Mouse (Mus musculus) limb, embryonic 13.5 days (tissue): Measurements from ENCODE around the gene Csnk1g1. TPM values are rescaled to one million over a fixed set of nuclear protein-coding genes. Genes with fewer than 3 reads are reported as not detected.
A peak's percentile ranks its signal among the peaks of the same experiment; 100 is the strongest.

Experiments used
- ATAC-seq: fragments of 200-750 bp; cut with Nextera tagmentation; 2 replicates; pipeline ENCODE4 v1.8.0; 2017; ENCODE audit warnings: low read depth, moderate number of reproducible peaks, moderate TSS enrichment; ENCODE audit not compliant: low FRiP score
- H3K27ac ChIP-seq: fragments of 300-500 bp; sonication (generic); 2 replicates; pipeline ENCODE4 v1.5.1; 2015; ENCODE audit warnings: inconsistent platforms, mild to moderate bottlenecking, moderate library complexity
- H3K27me3 ChIP-seq: fragments of 300-500 bp; sonication (generic); 2 replicates; pipeline ENCODE4 v1.6.1; 2015; ENCODE audit warnings: mild to moderate bottlenecking, inconsistent platforms
- H3K36me3 ChIP-seq: fragments of 300-500 bp; sonication (generic); 2 replicates; pipeline ENCODE4 v1.6.1; 2015; ENCODE audit warnings: inconsistent platforms, mild to moderate bottlenecking, moderate library complexity
- H3K4me1 ChIP-seq: fragments of 300-500 bp; sonication (generic); 2 replicates; pipeline ENCODE4 v1.6.1; 2015; ENCODE audit warnings: inconsistent platforms
- H3K4me2 ChIP-seq: fragments of 300-500 bp; sonication (generic); replicated peaks from 2 replicates; pipeline ENCODE4 v1.6.1; 2015; ENCODE audit warnings: inconsistent platforms, mild to moderate bottlenecking, moderate library complexity
- H3K4me3 ChIP-seq: fragments of 300-500 bp; sonication (generic); 2 replicates; pipeline ENCODE4 v1.5.1; 2015; ENCODE audit warnings: moderate library complexity, mild to moderate bottlenecking, inconsistent platforms
- H3K9ac ChIP-seq: fragments of 300-500 bp; sonication (generic); 2 replicates; pipeline ENCODE4 v1.6.1; 2015; ENCODE audit warnings: mild to moderate bottlenecking, inconsistent platforms
- H3K9me3 ChIP-seq: fragments of 300-500 bp; sonication (generic); 2 replicates; pipeline ENCODE4 v1.6.1; 2016; ENCODE audit warnings: inconsistent platforms
- WGBS: fragments of 180-500 bp; shearing (Covaris S2); methylation state at CpG from one replicate; pipeline ENCODE4 v1.1.7; 2015; 5-methylcytosine and 5-hydroxymethylcytosine counted together
- polyA plus RNA-seq: library from polyadenylated mRNA; unstranded; fragments of >200 nt; fragmentation: Nextera tagmentation; extraction: Ambion mirVana; gene quantifications from 2 replicates; pipeline ENCODE4 v1.2.1, GENCODE M21; 2015

The Csnk1g1 gene
- polyA plus RNA-seq, 1 experiment from 2014 or later, result 18.8 TPM

DNA sequence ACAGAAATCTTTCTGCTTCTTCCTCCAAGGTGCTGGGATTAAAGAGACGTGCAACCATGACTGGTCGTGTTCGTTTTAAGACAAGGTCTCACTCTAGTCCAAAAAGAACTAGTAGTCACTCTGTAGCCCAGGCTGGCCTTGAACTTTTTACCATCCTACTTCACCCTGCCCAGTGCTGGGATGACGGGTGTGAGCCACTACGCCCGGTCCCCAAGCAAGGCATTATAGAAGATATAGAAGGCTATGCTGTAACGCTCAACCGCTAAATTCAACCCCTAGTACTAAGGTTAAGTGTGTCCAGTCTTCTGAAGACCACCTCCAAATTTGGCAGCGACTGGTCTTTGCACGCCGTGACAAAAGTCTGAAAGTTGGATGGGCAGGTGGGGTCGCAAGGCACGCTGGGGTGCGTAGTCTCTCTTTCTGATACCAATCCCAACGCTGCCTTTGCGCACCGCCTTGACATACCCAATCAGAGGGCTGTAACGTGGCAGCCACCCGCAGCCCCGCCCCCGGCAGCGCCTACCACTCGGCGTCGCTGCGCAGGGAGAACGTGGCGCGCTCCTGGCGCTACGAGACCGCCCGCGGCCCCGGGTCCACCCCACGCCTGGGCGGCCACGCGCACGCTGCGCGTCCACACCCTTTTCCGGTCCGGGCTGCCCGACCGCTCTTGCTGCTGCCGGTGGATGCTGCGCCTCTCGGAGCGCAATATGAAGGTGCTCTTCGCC, 151.0 kb downstream of the Csnk1g1 start, which contains the start of gene Ppib:
TSS of gene Ppib (plus strand) at position 640 of the 725 bp plus-strand sequence.
- peaks cover 25% of the 10 kb centered on the region for H3K36me3 ChIP-seq

GRCm38 (mm10) chr9:66060308-66060647, 151.6 kb downstream of the Csnk1g1 start:
- under 1% methylated on average over 20 of the region's 20 CpGs for WGBS
- peak; percentile 60 for ATAC-seq
- Histone ChIP-seq H3K36me3 (peaks cover 28% of the 10 kb centered on the region), H3K4me2 (peak overlapping the region; percentile 88), H3K27ac (peak overlapping the region; percentile 78), H3K27me3 (no peaks in the 10 kb centered on the region), H3K4me3 (peak overlapping the region; percentile 85), H3K4me1 (peaks cover 21% of the 10 kb centered on the region), H3K9me3 (no peaks in the 10 kb centered on the region), H3K9ac (peak overlapping the region; percentile 91)

More for the DNA sequence above, 151.0 kb downstream of the Csnk1g1 start, which contains the start of gene Ppib:
- peak within 1 kb of the TSS; percentile 85 for H3K4me3 ChIP-seq
- no peaks in the 10 kb centered on the region for H3K27me3 ChIP-seq
- H3K27ac ChIP-seq, result peak within 1 kb of the TSS; percentile 78
- 2% methylated on average over 51 of the region's 51 CpGs for WGBS
- no peaks in the 10 kb centered on the region for H3K9me3 ChIP-seq
- peak; percentile 97 for ATAC-seq
- H3K4me1 ChIP-seq, result peaks cover 21% of the 10 kb centered on the region
- H3K9ac ChIP-seq, result peak within 1 kb of the TSS; percentile 91
- H3K4me2 ChIP-seq, result peak within 1 kb of the TSS; percentile 88

DNA sequence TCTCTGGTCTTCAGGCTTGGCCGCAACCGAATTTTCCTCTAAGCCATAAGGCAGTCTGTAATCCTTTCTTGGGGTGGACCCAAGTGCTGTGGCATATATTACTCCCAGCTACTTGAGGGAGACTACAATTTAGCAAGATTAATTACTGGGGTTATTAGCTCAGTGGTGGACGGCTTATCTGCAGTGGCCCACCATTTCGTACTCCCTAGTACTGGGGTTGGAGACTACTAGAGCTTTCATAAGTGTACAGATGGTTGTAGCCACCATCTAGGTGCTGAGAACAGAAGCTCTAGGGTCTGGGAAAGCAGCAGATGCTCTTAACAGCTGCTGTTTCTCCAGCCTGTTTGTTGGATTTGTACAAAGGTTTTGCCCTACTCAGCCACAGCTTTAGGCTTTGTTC, 152.3 kb downstream of the Csnk1g1 start:
- H3K4me3 ChIP-seq, result peak overlapping the region; percentile 85
- H3K9ac ChIP-seq, result peak overlapping the region; percentile 91
- peak overlapping the region; percentile 88 for H3K4me2 ChIP-seq
- H3K4me1 ChIP-seq, result peaks cover 21% of the 10 kb centered on the region
- H3K27ac ChIP-seq, result no peak overlapping the region; the same call in 1 of the 2 replicates
- H3K9me3 ChIP-seq, result no peaks in the 10 kb centered on the region
- no peak for ATAC-seq
- WGBS, result 24% methylated on average over 4 of the region's 4 CpGs
- no peaks in the 10 kb centered on the region for H3K27me3 ChIP-seq
- peaks cover 35% of the 10 kb centered on the region for H3K36me3 ChIP-seq

DNA sequence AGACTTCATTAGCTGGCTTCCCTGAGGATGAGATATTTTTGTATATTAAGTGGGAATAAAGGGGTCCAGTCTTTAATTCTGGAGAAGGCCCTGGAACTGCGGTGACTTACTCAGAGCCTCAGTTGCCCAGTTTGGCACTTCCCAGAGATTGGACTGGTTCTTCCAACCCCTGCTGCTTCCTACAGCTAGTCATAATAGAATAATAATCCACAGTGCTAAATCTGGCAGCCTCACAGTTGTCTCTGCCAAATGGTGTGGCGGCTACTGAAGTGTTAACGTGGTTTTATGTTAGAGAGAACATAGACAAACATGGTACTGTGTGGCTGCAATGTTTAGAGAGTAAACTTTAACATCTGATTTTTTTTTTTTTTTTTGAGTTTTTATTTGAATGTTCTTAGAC, 152.9 kb downstream of the Csnk1g1 start:
- Histone ChIP-seq H3K27me3 (peaks cover 2% of the 10 kb centered on the region), H3K36me3 (peaks cover 42% of the 10 kb centered on the region), H3K4me1 (peaks cover 21% of the 10 kb centered on the region), H3K9ac (peak overlapping the region; percentile 91), H3K27ac (no peak overlapping the region), H3K9me3 (no peaks in the 10 kb centered on the region), H3K4me2 (peak overlapping the region; percentile 88), H3K4me3 (peak overlapping the region; percentile 85)
- WGBS, result 79% methylated on average over 3 of the region's 3 CpGs
- ATAC-seq, result no peak

- peaks cover 52% of the 10 kb centered on the region for H3K36me3 ChIP-seq
- 96% methylated on average over 3 of the region's 3 CpGs for WGBS
- no peak overlapping the region for H3K9ac ChIP-seq
- H3K27me3 ChIP-seq, result peaks cover 20% of the 10 kb centered on the region
- peaks cover 22% of the 10 kb centered on the region for H3K4me1 ChIP-seq
- no peak for ATAC-seq
- H3K4me3 ChIP-seq, result no peak overlapping the region
- no peaks in the 10 kb centered on the region for H3K9me3 ChIP-seq
- H3K4me2 ChIP-seq, result no peak overlapping the region
- no peak overlapping the region for H3K27ac ChIP-seq
Observed at GRCm38 (mm10) chr9:66063446-66063845, 154.7 kb downstream of the Csnk1g1 start.

- H3K9ac ChIP-seq, result no peak overlapping the region
- H3K36me3 ChIP-seq, result peaks cover 52% of the 10 kb centered on the region
- no peak overlapping the region for H3K4me3 ChIP-seq
- ATAC-seq, result no peak
- peaks cover 28% of the 10 kb centered on the region for H3K27me3 ChIP-seq
- H3K9me3 ChIP-seq, result no peaks in the 10 kb centered on the region
- 96% methylated on average over 11 of the region's 11 CpGs for WGBS
- H3K27ac ChIP-seq, result no peak overlapping the region
- H3K4me1 ChIP-seq, result peaks cover 22% of the 10 kb centered on the region
- H3K4me2 ChIP-seq, result no peak overlapping the region
Observed at GRCm38 (mm10) chr9:66064316-66064715, 155.6 kb downstream of the Csnk1g1 start.

DNA sequence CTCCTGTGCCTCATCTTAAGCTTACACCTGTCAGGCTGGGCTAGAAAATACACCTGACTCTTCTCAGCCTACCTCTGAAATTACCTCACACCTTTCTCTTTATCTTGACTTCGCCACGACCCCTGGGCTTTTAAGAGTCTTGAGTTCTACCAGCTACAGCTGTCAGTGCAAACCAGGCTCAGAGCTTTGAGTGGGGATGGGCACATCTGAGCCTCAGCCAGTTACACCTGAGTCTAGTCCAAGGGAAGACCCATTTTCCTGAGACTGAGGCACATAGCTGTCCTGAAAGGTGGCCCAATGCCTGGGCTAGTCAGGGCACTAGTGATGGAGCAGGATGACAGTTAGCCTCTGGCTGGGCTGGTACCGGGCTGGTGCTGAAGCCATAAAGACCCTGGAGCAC, 158.1 kb downstream of the Csnk1g1 start:
- H3K27ac ChIP-seq, result no peak overlapping the region
- H3K36me3 ChIP-seq, result peaks cover 52% of the 10 kb centered on the region
- WGBS, result 83% methylated on average over 3 of the region's 3 CpGs

GRCm38 (mm10) chr9:66067542-66067941, 158.8 kb downstream of the Csnk1g1 start:
- H3K4me2 ChIP-seq, result no peak overlapping the region
- no peak overlapping the region for H3K27ac ChIP-seq
- H3K9me3 ChIP-seq, result no peaks in the 10 kb centered on the region
- peaks cover 48% of the 10 kb centered on the region for H3K27me3 ChIP-seq
- H3K4me1 ChIP-seq, result peaks cover 13% of the 10 kb centered on the region
- WGBS, result 23% methylated on average over 5 of the region's 5 CpGs
- peaks cover 48% of the 10 kb centered on the region for H3K36me3 ChIP-seq
- no peak overlapping the region for H3K4me3 ChIP-seq
- ATAC-seq, result no peak
- no peak overlapping the region for H3K9ac ChIP-seq

More for the DNA sequence above, 158.1 kb downstream of the Csnk1g1 start:
- Histone ChIP-seq H3K27me3 (peaks cover 48% of the 10 kb centered on the region), H3K9me3 (no peaks in the 10 kb centered on the region), H3K4me1 (peaks cover 13% of the 10 kb centered on the region), H3K4me3 (no peak overlapping the region), H3K4me2 (no peak overlapping the region), H3K9ac (no peak overlapping the region)
- no peak for ATAC-seq

GRCm38 (mm10) chr9:66068056-66068455, 159.3 kb downstream of the Csnk1g1 start:
- H3K36me3 ChIP-seq, result peaks cover 43% of the 10 kb centered on the region
- 66% methylated on average over 4 of the region's 4 CpGs for WGBS
- no peak overlapping the region for H3K4me2 ChIP-seq
- no peak overlapping the region for H3K27ac ChIP-seq
- H3K27me3 ChIP-seq, result peaks cover 48% of the 10 kb centered on the region
- H3K4me3 ChIP-seq, result 0 out of 2 replicates have a peak overlapping the region, but pooled peaks have one; percentile 57
- H3K9me3 ChIP-seq, result no peaks in the 10 kb centered on the region
- ATAC-seq, result no peak
- no peak overlapping the region for H3K9ac ChIP-seq
- H3K4me1 ChIP-seq, result peaks cover 13% of the 10 kb centered on the region

DNA sequence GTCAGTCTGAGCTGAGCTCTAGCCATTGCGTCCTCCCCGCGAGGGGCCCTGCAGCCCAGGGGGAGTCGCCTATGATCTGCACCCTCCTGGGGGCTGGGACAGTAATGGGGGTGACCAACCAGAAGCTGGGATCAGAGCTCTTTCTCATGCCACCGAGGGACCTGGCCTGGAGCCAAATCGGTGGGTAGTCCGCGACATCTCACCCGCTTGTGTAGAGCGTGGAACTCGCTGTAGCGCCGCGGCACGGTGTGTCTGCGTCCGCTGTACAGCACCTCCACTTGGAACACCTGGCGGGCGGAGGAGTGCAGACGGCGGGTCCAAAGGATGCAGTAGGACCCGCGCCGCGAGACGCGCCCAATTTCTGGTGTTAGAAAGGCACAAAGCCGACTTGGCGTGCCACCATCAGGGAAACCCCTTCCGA, 160.3 kb downstream of the Csnk1g1 start:
- under 1% methylated on average over 30 of the region's 30 CpGs for WGBS
- H3K4me3 ChIP-seq, result peak overlapping the region; percentile 57
- H3K4me1 ChIP-seq, result peaks cover 13% of the 10 kb centered on the region
- peak overlapping the region; percentile 97 for H3K4me2 ChIP-seq
- no peak overlapping the region for H3K27ac ChIP-seq
- H3K27me3 ChIP-seq, result peaks cover 48% of the 10 kb centered on the region
- H3K9ac ChIP-seq, result peak overlapping the region; percentile 73
- ATAC-seq, result peak; percentile 58; the same call in 1 of the 2 replicates
- H3K9me3 ChIP-seq, result no peaks in the 10 kb centered on the region
- H3K36me3 ChIP-seq, result peaks cover 33% of the 10 kb centered on the region

GRCm38 (mm10) chr9:66069583-66069982, 160.9 kb downstream of the Csnk1g1 start, which contains the start of gene Snx22:
Gene Snx22 (minus strand): TSS chr9:66069719.
- H3K4me1 ChIP-seq, result peaks cover 13% of the 10 kb centered on the region
- H3K27ac ChIP-seq, result no peak within 1 kb of the TSS
- H3K9ac ChIP-seq, result peak within 1 kb of the TSS; percentile 73
- H3K27me3 ChIP-seq, result peaks cover 48% of the 10 kb centered on the region
- peaks cover 4% of the 10 kb centered on the region; the same call in 1 of the 2 replicates for H3K9me3 ChIP-seq
- H3K36me3 ChIP-seq, result peaks cover 27% of the 10 kb centered on the region
- H3K4me3 ChIP-seq, result peak within 1 kb of the TSS; percentile 57
- 2% methylated on average over 22 of the region's 22 CpGs for WGBS
- peak; percentile 85 for ATAC-seq
- peak within 1 kb of the TSS; percentile 97 for H3K4me2 ChIP-seq

DNA sequence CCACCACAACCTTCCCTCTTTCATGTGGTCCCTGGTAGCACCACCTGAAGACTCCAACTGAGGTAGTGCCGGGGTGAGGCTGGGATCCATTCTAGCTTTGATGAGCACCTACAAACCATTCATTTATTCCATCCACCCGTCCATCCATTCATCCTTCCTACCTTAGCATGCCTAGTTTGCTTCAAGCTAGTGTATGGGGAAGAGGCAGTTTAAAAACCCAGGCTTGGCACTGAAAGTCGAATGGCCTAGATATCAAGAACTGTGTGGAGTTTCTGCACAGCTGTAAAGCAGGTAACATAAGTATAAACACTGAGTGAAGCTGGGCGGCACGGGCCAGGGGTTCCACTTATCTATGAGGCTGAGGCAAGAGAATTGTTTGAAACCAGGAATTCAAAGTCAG, 161.4 kb downstream of the Csnk1g1 start:
- peak overlapping the region; percentile 97; the same call in 1 of the 2 replicates for H3K4me2 ChIP-seq
- no peak overlapping the region for H3K4me3 ChIP-seq
- 86% methylated on average over 5 of the region's 5 CpGs for WGBS

More for the DNA sequence above, 161.4 kb downstream of the Csnk1g1 start:
- H3K4me1 ChIP-seq, result peaks cover 13% of the 10 kb centered on the region
- H3K27ac ChIP-seq, result no peak overlapping the region
- H3K36me3 ChIP-seq, result peaks cover 25% of the 10 kb centered on the region
- H3K27me3 ChIP-seq, result peaks cover 48% of the 10 kb centered on the region
- ATAC-seq, result no peak
- H3K9me3 ChIP-seq, result peaks cover 6% of the 10 kb centered on the region; the same call in 1 of the 2 replicates
- H3K9ac ChIP-seq, result no peak overlapping the region
